Comparison of ENCODE assay signal across 26 mouse cellular contexts in the genomic region with DNA sequence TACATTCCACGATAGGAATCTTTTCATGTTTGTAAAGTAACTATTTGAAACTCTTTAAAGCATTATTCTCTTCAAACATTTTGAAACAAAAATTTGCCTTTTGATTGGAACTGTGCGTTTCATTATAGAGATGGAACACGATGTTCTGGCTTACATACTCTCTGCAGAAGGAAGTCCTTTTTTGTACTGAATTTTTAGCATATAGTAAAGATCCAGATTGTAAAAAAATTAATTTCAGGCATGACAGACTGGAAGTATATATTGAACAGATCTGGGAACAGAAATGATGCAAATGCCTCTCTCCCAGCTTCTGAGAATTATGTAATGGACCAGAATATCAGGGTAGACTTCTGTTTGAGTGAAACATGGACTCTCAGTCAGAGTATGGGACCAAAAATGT.
"Had no signal": no experiment of that assay in that cellular context is flagged by ENCODE, and none has a peak within 500 bp of the region (broad histone marks: within the 10 kb centered on the region; RNA-seq: fewer than 3 reads in every experiment).

No protein-coding gene starts in this region.

- ATAC-seq: hindbrain, embryonic 16.5 days; intestine, embryonic 16.5 days; liver, embryonic 12.5 days had no signal

- H3K27me3 ChIP-seq: heart, embryonic 12.5 days; hindbrain, embryonic 12.5 days; kidney, embryonic 15.5 days; limb, embryonic 13.5 days; limb, embryonic 15.5 days; liver, embryonic 12.5 days had no signal

- H3K9me3 ChIP-seq: heart, embryonic 10.5 days; heart, embryonic 12.5 days; hindbrain, embryonic 10.5 days; hindbrain, embryonic 12.5 days; kidney, embryonic 15.5 days; limb, embryonic 13.5 days; limb, embryonic 15.5 days; liver, embryonic 12.5 days had no signal

- DNase-seq: gastrocnemius, adult 2 months; gastrocnemius, postnatal 10 days; gastrocnemius, postnatal 25 days; heart, adult 18-20 months; heart, postnatal 10 days; heart, postnatal 4 days; kidney, adult 11 months; kidney, adult 2 months; kidney, adult 9 months; kidney, postnatal 14 days; kidney, postnatal 36 days; layer of hippocampus, adult 9-11 months; layer of hippocampus, postnatal 36 days; left cerebral cortex, postnatal 4 days had no signal

- H3K4me2 ChIP-seq: heart, embryonic 12.5 days; hindbrain, embryonic 12.5 days; hindbrain, embryonic 14.5 days; kidney, embryonic 15.5 days; limb, embryonic 13.5 days; limb, embryonic 15.5 days; liver, embryonic 12.5 days had no signal

- H3K4me3 ChIP-seq: gastrocnemius, adult 2 months; heart, embryonic 10.5 days; heart, embryonic 12.5 days; hindbrain, embryonic 10.5 days; hindbrain, embryonic 12.5 days; kidney, embryonic 15.5 days; limb, embryonic 13.5 days; limb, embryonic 15.5 days; liver, embryonic 12.5 days had no signal

- H3K36me3 ChIP-seq: heart, embryonic 10.5 days; heart, embryonic 12.5 days; hindbrain, embryonic 10.5 days; hindbrain, embryonic 12.5 days; kidney, embryonic 15.5 days; limb, embryonic 13.5 days; limb, embryonic 15.5 days; liver, embryonic 12.5 days had no signal

- H3K4me1 ChIP-seq: heart, embryonic 10.5 days; heart, embryonic 12.5 days; hindbrain, embryonic 10.5 days; hindbrain, embryonic 12.5 days; kidney, embryonic 15.5 days; limb, embryonic 13.5 days; limb, embryonic 15.5 days; liver, embryonic 12.5 days had no signal

- H3K9ac ChIP-seq: heart, embryonic 12.5 days; hindbrain, embryonic 12.5 days; hindbrain, embryonic 14.5 days; kidney, embryonic 15.5 days; limb, embryonic 13.5 days; limb, embryonic 15.5 days; liver, embryonic 12.5 days; liver, embryonic 14.5 days had no signal

- H3K27ac ChIP-seq: gastrocnemius, adult 2 months; heart, embryonic 10.5 days; hindbrain, embryonic 10.5 days; hindbrain, embryonic 12.5 days; hindbrain, embryonic 14.5 days; kidney, embryonic 15.5 days; limb, embryonic 13.5 days; limb, embryonic 15.5 days; liver, embryonic 12.5 days; liver, embryonic 14.5 days had no signal
